Mouse (Mus musculus) limb, embryonic 11.5 days (tissue): Measurements from ENCODE around the gene Zfp638. TPM values are rescaled to one million over a fixed set of nuclear protein-coding genes. Genes with fewer than 3 reads are reported as not detected.

ENCODE experiments used
- ATAC-seq: fragments of 200-750 bp; cut with Nextera tagmentation; 2 replicates; pipeline ENCODE4 v1.8.0; 2017; ENCODE audit warnings: low read depth; ENCODE audit not compliant: insufficient number of reproducible peaks, low FRiP score, low TSS enrichment
- DNase-seq: peaks from one replicate; pipeline ENCODE4 v3.0.0-alpha.2; 2015; ENCODE audit warnings: low spot score
- H3K27ac ChIP-seq: fragments of 300-500 bp; sonication (generic); replicated peaks from 2 replicates; pipeline ENCODE4 v1.5.1; 2014; ENCODE audit warnings: low read depth, mild to moderate bottlenecking, low read length
- H3K27me3 ChIP-seq: fragments of 300-500 bp; sonication (generic); 2 replicates; pipeline ENCODE4 v1.6.1; 2014; ENCODE audit warnings: mild to moderate bottlenecking, low read length, mixed read lengths; ENCODE audit not compliant: control insufficient read depth, insufficient read depth
- H3K36me3 ChIP-seq: fragments of 300-500 bp; sonication (generic); 2 replicates; pipeline ENCODE4 v1.6.1; 2014; ENCODE audit warnings: mild to moderate bottlenecking, low read length, moderate library complexity, mixed read lengths; ENCODE audit not compliant: control insufficient read depth, insufficient read depth
- H3K4me1 ChIP-seq: fragments of 300-500 bp; sonication (generic); 2 replicates; pipeline ENCODE4 v1.6.1; 2014; ENCODE audit warnings: low read length, mixed read lengths; ENCODE audit not compliant: control insufficient read depth, insufficient read depth
- H3K4me2 ChIP-seq: fragments of 300-500 bp; sonication (generic); 2 replicates; pipeline ENCODE4 v1.6.1; 2014; ENCODE audit warnings: low read depth, mild to moderate bottlenecking, moderate library complexity; ENCODE audit not compliant: severe bottlenecking
- H3K4me3 ChIP-seq: fragments of 300-500 bp; sonication (generic); 2 replicates; pipeline ENCODE4 v1.5.1; 2014; ENCODE audit warnings: low read depth, low read length
- H3K9ac ChIP-seq: fragments of 300-500 bp; sonication (generic); 2 replicates; pipeline ENCODE4 v1.6.1; 2014; ENCODE audit warnings: mild to moderate bottlenecking, low read length
- H3K9me3 ChIP-seq: fragments of 300-500 bp; sonication (generic); 2 replicates; pipeline ENCODE4 v1.6.1; 2016; ENCODE audit warnings: low read length; ENCODE audit not compliant: control insufficient read depth
- WGBS: fragments of 180-500 bp; shearing (Covaris S2); extraction: QIAGEN DNeasy Blood & Tissue Kit; methylation state at CpG from one replicate; pipeline ENCODE4 v1.1.7; 2014; 5-methylcytosine and 5-hydroxymethylcytosine counted together
- polyA plus RNA-seq: library from polyadenylated mRNA; unstranded; fragments of >200 nt; fragmentation: Nextera tagmentation; extraction: Ambion mirVana; gene quantifications from 2 replicates; pipeline ENCODE4 v1.2.1, GENCODE M21; 2014

Gene Zfp638
- polyA plus RNA-seq, 1 experiment from 2014 or later = 84.2 TPM

DNA sequence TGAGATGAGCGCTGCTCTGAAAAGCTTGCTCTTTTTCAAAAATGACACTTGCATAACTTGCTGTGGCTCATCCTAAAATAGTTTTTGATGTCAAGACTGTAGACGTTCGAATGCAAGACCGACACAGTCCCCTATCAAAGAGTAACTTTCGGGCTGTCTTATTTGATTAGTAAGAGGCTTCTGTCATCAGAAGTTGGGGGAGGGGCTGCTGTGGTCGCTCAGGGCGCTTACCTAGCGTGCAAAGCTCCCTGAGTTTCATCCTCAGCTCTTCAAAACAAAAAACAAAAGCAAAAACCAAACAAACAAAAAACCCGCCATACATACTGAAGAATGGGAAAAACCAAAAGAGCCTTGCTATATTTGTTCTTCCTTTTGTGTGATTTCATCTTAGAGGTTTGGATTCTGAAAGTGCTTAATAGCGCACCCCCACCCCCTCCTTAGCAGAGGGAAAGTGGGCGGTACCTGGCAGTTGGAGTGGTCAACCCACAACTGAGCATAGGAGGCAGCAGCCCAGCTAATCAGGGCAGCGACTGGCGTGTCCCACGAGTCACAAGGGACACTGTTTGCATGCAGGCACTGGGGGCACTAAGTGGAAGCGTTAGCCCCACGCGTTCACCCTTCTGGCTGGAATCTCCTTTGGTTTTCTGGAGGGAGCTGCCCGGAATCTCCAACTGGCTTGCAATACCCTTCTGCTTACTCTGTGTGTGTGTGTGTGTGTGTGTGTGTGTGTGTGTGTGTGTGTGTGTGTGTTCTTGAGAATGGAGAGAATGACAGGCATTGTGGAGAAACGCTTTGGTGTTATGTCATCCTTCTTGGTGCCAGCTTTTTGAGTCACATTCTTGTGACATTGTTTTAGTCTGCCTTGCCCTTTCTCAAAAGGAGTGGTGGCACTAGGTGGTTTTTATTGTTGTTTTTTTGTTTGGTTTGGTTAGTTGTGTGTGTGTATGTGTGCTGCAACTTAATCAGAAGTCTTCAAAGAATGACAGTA lies 983 bp downstream of the Zfp638 start:
- H3K27ac ChIP-seq = no peak overlapping the region
- H3K9ac ChIP-seq = peak overlapping the region; percentile 45
- 5% methylated on average over 19 of the region's 19 CpGs for WGBS

DNA sequence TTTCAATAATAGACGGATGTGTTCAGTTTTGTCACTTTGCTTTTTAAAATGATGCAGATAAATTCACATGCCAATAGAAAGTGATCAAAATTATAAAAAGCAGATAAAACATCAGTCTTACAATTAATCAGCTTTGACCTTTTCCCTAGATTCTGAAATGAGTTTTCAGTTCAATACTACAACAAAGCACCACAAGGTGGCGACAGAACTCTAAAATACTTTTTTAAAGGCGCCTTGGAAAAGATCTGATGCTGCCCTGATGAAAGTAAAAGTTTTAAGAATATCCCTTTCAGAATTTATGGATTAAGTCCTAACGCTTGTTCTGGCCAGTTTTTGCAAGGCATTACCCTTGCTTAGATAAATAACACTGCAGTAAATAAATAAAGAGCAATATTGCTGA lies 12.9 kb downstream of the Zfp638 start:
- DNase-seq = peak; percentile 62
- H3K4me1 ChIP-seq = no peaks in the 10 kb centered on the region
- H3K27ac ChIP-seq = no peak overlapping the region
- no peaks in the 10 kb centered on the region for H3K27me3 ChIP-seq
- H3K9ac ChIP-seq = no peak overlapping the region
- WGBS = 2% methylated on average over 4 of the region's 4 CpGs
- no peak overlapping the region for H3K4me3 ChIP-seq
- no peaks in the 10 kb centered on the region for H3K9me3 ChIP-seq
- no peaks in the 10 kb centered on the region for H3K36me3 ChIP-seq
- no peak overlapping the region for H3K4me2 ChIP-seq
- ATAC-seq = no peak

More for the DNA sequence above, 983 bp downstream of the Zfp638 start:
- H3K4me1 ChIP-seq = no peaks in the 10 kb centered on the region
- ATAC-seq (no peak), DNase-seq (peak; percentile 38)
- H3K27me3 ChIP-seq = 0 out of 2 replicates have a peak, but pooled peaks cover 4% of the 10 kb centered on the region
- H3K9me3 ChIP-seq = no peaks in the 10 kb centered on the region
- H3K4me2 ChIP-seq = peak overlapping the region; percentile 96
- H3K4me3 ChIP-seq = peak overlapping the region; percentile 51
- H3K36me3 ChIP-seq = no peaks in the 10 kb centered on the region

DNA sequence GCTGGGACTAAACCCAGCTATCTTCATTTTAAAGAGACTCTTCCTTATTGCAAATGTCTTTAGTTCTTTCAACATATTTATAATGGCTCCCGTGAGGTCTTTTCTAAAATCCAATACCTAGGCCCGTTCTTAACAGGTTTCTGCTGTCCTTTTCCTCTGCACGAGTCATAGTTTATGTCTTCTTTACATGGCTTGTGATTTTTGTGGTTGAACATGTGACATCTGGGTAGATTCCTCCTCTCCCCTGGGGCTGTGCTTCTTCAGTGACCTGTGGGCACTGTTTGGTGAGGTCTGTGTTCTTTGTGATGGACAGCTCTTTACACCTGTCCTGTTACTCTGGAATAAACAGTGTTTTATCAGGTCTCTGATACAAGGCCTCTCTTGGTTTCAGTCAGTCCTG lies 19.9 kb downstream of the Zfp638 start:
- ATAC-seq (no peak), DNase-seq (no peak)
- no peaks in the 10 kb centered on the region for H3K27me3 ChIP-seq
- no peak overlapping the region for H3K27ac ChIP-seq
- no peak overlapping the region for H3K4me3 ChIP-seq
- no peak overlapping the region for H3K9ac ChIP-seq
- no peaks in the 10 kb centered on the region for H3K4me1 ChIP-seq
- 86% methylated on average over 3 of the region's 3 CpGs for WGBS
- no peak overlapping the region for H3K4me2 ChIP-seq
- no peaks in the 10 kb centered on the region for H3K36me3 ChIP-seq
- H3K9me3 ChIP-seq = no peaks in the 10 kb centered on the region

DNA sequence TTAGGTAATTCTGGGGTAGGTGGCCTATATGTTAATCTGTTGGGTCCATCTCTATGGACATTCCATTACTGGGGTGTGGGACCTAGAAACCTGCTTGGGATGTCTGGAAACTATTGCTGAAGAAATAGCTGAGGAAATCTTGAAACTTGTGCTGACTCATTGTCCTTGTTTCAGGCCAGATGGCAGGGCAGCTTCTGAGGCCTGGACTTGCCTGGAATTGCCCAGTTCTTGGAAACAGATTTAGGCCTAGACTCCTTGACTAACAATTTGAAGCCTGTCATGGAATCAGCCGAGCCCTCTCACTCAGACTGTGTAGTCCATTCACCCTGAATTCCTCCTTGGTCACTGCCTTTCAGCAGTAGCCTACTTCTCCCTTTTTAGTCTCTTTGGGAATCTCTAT lies 21.9 kb downstream of the Zfp638 start:
- Histone ChIP-seq H3K4me2 (no peak overlapping the region), H3K9ac (no peak overlapping the region), H3K4me1 (no peaks in the 10 kb centered on the region), H3K9me3 (no peaks in the 10 kb centered on the region), H3K27ac (no peak overlapping the region), H3K36me3 (no peaks in the 10 kb centered on the region), H3K4me3 (no peak overlapping the region), H3K27me3 (no peaks in the 10 kb centered on the region)
- no peak for ATAC-seq
- no peak for DNase-seq
- 90% methylated on average over 1 of the region's 1 CpGs for WGBS

DNA sequence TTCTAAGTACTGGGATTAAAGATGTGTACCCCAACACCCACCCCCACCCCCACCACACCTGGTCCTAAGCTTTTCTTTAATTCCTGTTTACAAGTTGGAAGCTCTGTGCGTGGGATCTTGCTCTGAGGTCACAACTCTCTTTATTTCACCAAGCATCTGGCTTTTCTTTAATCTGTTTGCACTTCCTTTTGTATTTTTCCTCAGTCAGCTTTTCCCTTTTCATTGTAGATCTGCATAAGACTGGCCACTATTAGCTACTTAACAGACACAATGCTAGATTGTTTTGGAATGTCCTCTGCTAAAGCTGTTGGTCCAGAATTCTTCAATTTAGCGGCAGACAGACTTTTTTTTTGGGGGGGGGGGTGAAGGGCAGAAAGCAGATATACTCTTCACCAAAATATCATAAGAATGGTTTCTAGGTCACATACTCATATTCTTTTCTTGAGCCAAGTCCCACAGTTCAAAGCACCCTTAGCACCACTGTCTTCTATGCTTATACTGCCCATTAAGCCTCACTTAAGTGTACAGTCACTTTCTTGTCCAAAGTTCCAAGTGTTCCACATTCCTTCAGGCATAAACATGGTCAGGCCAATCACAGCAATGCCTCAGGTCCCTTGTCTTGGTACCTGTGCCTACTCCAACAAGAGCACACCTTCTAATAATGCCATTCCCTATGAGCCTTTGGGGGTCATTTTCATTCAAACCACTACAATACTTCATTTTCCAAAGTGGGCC lies 23.5 kb downstream of the Zfp638 start:
- DNase-seq = no peak

DNA sequence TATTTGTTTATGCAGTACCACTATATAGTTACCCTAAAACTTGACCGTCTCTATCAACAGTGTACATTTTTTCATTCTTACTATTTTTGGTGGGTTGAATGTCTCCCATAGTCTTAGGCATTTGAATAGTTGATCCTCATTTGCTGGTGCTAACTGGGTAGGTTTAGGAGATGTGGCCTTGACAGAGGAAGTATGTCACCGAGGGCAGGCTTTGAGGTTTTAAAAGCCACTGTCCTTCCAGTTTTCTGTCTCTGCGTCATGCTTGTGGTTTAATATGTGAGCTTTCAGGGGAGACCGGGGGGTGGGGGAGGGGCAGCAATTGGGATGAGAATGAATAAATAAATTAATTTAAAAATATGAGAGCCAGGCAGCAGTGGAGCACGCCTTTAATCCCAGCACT lies 24.3 kb downstream of the Zfp638 start:
- no peak overlapping the region for H3K27ac ChIP-seq
- H3K9ac ChIP-seq = no peak overlapping the region
- H3K9me3 ChIP-seq = no peaks in the 10 kb centered on the region
- H3K4me3 ChIP-seq = no peak overlapping the region
- 90% methylated on average over 5 of the region's 5 CpGs for WGBS
- no peak overlapping the region for H3K4me2 ChIP-seq
- no peaks in the 10 kb centered on the region for H3K4me1 ChIP-seq
- no peak for ATAC-seq
- no peak for DNase-seq
- no peaks in the 10 kb centered on the region for H3K27me3 ChIP-seq
- no peaks in the 10 kb centered on the region for H3K36me3 ChIP-seq

More for the DNA sequence above, 23.5 kb downstream of the Zfp638 start:
- Histone ChIP-seq H3K27ac (no peak overlapping the region), H3K4me3 (no peak overlapping the region), H3K4me1 (no peaks in the 10 kb centered on the region), H3K36me3 (no peaks in the 10 kb centered on the region), H3K9me3 (no peaks in the 10 kb centered on the region), H3K4me2 (no peak overlapping the region), H3K27me3 (no peaks in the 10 kb centered on the region), H3K9ac (no peak overlapping the region)
- no peak for ATAC-seq
- WGBS = 40% methylated on average over 2 of the region's 2 CpGs

DNA sequence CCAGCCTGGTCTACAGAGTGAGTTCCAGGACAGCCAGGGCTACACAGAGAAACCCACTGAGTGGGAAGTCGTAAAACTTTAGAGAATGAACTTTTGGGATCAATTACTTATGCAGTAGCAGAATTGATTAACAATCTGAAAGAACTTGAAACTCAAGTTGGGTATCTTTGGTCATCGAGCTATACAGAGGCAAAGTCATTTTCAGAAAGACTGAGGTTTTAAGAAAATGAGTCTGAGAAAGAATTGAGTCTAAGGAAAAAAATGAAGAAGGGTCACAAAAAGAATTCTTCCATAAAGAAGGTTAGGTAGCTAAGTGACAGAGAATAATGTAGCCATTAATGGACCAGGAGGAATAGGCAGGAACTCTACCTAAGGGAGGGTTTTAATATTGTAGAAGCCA lies 24.8 kb downstream of the Zfp638 start:
- Histone ChIP-seq H3K4me2 (no peak overlapping the region), H3K9me3 (no peaks in the 10 kb centered on the region), H3K4me3 (no peak overlapping the region), H3K27ac (no peak overlapping the region), H3K27me3 (no peaks in the 10 kb centered on the region), H3K36me3 (no peaks in the 10 kb centered on the region), H3K9ac (no peak overlapping the region), H3K4me1 (no peaks in the 10 kb centered on the region)
- DNase-seq (no peak), ATAC-seq (no peak)
- WGBS = 82% methylated on average over 2 of the region's 2 CpGs

DNA sequence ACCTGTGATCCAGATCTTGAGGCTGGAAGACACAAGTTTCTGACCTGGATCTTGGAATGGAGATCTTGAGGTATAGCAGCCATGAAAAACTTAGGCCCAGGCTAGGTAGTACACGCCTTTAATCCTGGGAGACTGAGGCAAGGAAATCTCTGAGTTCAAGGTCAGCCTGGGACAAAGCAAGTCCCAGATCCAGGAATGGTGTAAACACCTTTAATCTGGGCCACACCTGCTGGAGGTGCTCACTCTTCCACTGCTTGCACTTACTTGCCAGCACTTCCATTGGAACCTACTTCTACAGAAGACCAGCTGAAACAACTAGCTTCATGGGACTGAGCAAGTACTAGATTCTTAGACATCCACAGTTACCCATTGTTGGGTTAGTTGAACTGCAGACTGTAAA lies 26.2 kb downstream of the Zfp638 start:
- Histone ChIP-seq H3K9me3 (no peaks in the 10 kb centered on the region), H3K36me3 (no peaks in the 10 kb centered on the region), H3K27ac (no peak overlapping the region), H3K9ac (no peak overlapping the region), H3K4me1 (no peaks in the 10 kb centered on the region), H3K4me3 (no peak overlapping the region), H3K4me2 (no peak overlapping the region), H3K27me3 (no peaks in the 10 kb centered on the region)
- 77% methylated on average over 1 of the region's 1 CpGs for WGBS
- no peak for ATAC-seq
- no peak for DNase-seq
